26 mouse cellular contexts compared by ENCODE assay signal in the genomic region with DNA sequence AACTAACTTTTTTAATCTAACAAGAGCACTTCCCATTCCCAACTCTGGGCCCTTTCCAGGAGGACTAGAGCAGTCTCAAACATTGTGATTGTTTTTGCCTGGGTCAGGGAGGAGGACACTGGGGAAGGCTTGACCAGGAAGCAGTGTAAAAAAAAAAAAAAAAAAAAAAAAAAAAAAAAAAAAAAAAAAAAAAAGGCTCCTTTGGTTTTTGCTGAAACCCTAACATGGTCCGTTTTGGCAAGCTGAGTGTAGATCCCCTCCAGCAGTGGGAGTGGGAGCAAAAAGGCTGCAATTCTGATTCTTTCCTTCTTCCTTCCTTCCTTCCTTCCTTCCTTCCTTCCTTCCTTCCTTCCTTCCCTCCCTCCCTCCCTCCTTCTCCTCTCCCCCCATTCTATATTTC. TPM values are rescaled to one million over a fixed set of nuclear protein-coding genes. Genes with fewer than 3 reads are reported as not detected.
DNase-seq lines count a peak whose midpoint lies in the region; ATAC-seq and TF ChIP-seq lines count a peak whose summit lies in the region.
"Had no signal": no experiment of that assay in that cellular context is flagged by ENCODE, and none has a peak within 500 bp of the region (broad histone marks: within the 10 kb centered on the region; RNA-seq: fewer than 3 reads in every experiment).

No protein-coding gene starts in this region.

- in situ Hi-C loops in CH12.LX (cut with MboI; ENCODE audit: low pct_ligation_motif_present, low pct_unique_long_range_greater_than_20kb, low sequenced_read_pairs), result loop anchor here (25.0 kb wide), 2 partner anchors 419 to 1094 kb away; no protein-coding TSS in a partner anchor

- no peaks in the 10 kb centered on the region for H3K27me3 ChIP-seq in CH12.LX (replicated peaks)
- H3K27me3 ChIP-seq in embryonic facial prominence, embryonic 13.5 days, result peaks cover 89% of the 10 kb centered on the region
- H3K27me3 ChIP-seq in limb, embryonic 10.5 days (ENCODE audit: low read depth, poor library complexity, severe bottlenecking), result peaks cover 98% of the 10 kb centered on the region

- no peak overlapping the region for H3K4me2 ChIP-seq in CH12.LX (ENCODE audit: insufficient read depth, low read depth, poor library complexity, severe bottlenecking)
- peak overlapping the region; percentile 61; the same call in 1 of the 2 replicates for H3K4me2 ChIP-seq in embryonic facial prominence, embryonic 13.5 days
- H3K4me2 ChIP-seq: hindbrain, embryonic 13.5 days had no signal

- H3K36me3 ChIP-seq in CH12.LX (replicated peaks in 1 of 2; ENCODE audit: control insufficient read depth in 1 of 2, insufficient read depth in 1 of 2, low read length in 1 of 2), result no peaks in the 10 kb centered on the region
- no peaks in the 10 kb centered on the region for H3K36me3 ChIP-seq in embryonic facial prominence, embryonic 13.5 days
- H3K36me3 ChIP-seq in limb, embryonic 10.5 days, result no peaks in the 10 kb centered on the region
- H3K36me3 ChIP-seq: forebrain, embryonic 10.5 days; heart, embryonic 10.5 days; heart, embryonic 13.5 days; hindbrain, embryonic 13.5 days had no signal

- dilution Hi-C loops in CH12.LX (cut with MboI; ENCODE audit: extremely low pct_ligation_motif_present, extremely low pct_unique_long_range_greater_than_20kb, low sequenced_read_pairs), result no loop called here

- no peak for TF ChIP-seq RAD21 in CH12.LX (IDR thresholded peaks at IDR 0.05; ENCODE audit: low read depth, low read length)

- ATAC-seq in embryonic facial prominence, embryonic 13.5 days (ENCODE audit: insufficient number of reproducible peaks, insufficient read depth, low FRiP score, low TSS enrichment, low read depth), result no peak
- no peak for ATAC-seq in megakaryocyte-erythroid progenitor cell, adult 5-6 weeks (replicated peaks; ENCODE audit: low FRiP score, low TSS enrichment, poor library complexity, severe bottlenecking)
- ATAC-seq: activated CD4-positive, CD25-positive, alpha-beta regulatory T cell, adult 4 months; forebrain, embryonic 13.5 days; hindbrain, embryonic 16.5 days; intestine, postnatal 0 days had no signal

- no peak for TF ChIP-seq EP300 in CH12.LX (IDR thresholded peaks at IDR 0.05; ENCODE audit: low read length)

- H3K4me1 ChIP-seq in CH12.LX (ENCODE audit: control insufficient read depth in 1 of 2, insufficient read depth in 2 of 2), result 0 out of 4 replicates have a peak, but pooled peaks cover 0 to under 1% of the 10 kb centered on the region in 2 experiments
- peaks cover 7% of the 10 kb centered on the region for H3K4me1 ChIP-seq in bone marrow macrophage, adult 2 months (ENCODE audit: control insufficient read depth, insufficient read depth, low read length)
- H3K4me1 ChIP-seq in embryonic facial prominence, embryonic 13.5 days, result peaks cover 49% of the 10 kb centered on the region
- H3K4me1 ChIP-seq in limb, embryonic 10.5 days, result peaks cover 54% of the 10 kb centered on the region

- peak; percentile 34 for DNase-seq in heart, adult 11 months
- no peak for DNase-seq in heart, postnatal 4 days
- DNase-seq in CH12.LX (ENCODE audit: extremely low read depth), result no peak
- no peak for DNase-seq in right cerebral cortex, postnatal 14 days
- DNase-seq in limb, embryonic 10.5 days (ENCODE audit: low spot score), result no peak
- DNase-seq: adrenal gland, adult 8-10 months; adrenal gland, postnatal 25 days; B cell, adult 2 months; cerebellum, adult 2 months; cerebellum, adult 9-11 months; cerebellum, postnatal 25 days; gastrocnemius, postnatal 25 days; heart, adult 2 months; heart, postnatal 14 days; kidney, adult 2 months had no signal

- H3K79me2 ChIP-seq in CH12.LX (replicated peaks; ENCODE audit: control insufficient read depth, extremely low read depth, insufficient read depth, poor library complexity, severe bottlenecking), result no peaks in the 10 kb centered on the region

- H3K9ac ChIP-seq in CH12.LX (ENCODE audit: insufficient read depth, low read depth), result no peak overlapping the region
- no peak overlapping the region for H3K9ac ChIP-seq in embryonic facial prominence, embryonic 13.5 days
- H3K9ac ChIP-seq: forebrain, embryonic 13.5 days; heart, embryonic 13.5 days; hindbrain, embryonic 13.5 days had no signal

- no peaks in the 10 kb centered on the region for H3K9me3 ChIP-seq in CH12.LX (replicated peaks; ENCODE audit: low read length)
- no peaks in the 10 kb centered on the region for H3K9me3 ChIP-seq in embryonic facial prominence, embryonic 13.5 days
- no peaks in the 10 kb centered on the region for H3K9me3 ChIP-seq in limb, embryonic 10.5 days (replicated peaks)
- H3K9me3 ChIP-seq: forebrain, embryonic 10.5 days; forebrain, embryonic 13.5 days; heart, embryonic 10.5 days; heart, embryonic 13.5 days; hindbrain, embryonic 13.5 days had no signal

- H3K27ac ChIP-seq in CH12.LX (ENCODE audit: insufficient read depth, low read depth), result no peak overlapping the region
- no peak overlapping the region for H3K27ac ChIP-seq in bone marrow macrophage, adult 2 months (ENCODE audit: insufficient read depth, low read depth, low read length)
- H3K27ac ChIP-seq in embryonic facial prominence, embryonic 13.5 days, result peak overlapping the region; percentile 62; the same call in 1 of the 2 replicates
- H3K27ac ChIP-seq in limb, embryonic 10.5 days, result no peak overlapping the region
- H3K27ac ChIP-seq: forebrain, embryonic 10.5 days; forebrain, embryonic 13.5 days; heart, adult 2 months; heart, embryonic 10.5 days; heart, embryonic 13.5 days; hindbrain, embryonic 13.5 days had no signal

- TF ChIP-seq CTCF in CH12.LX (conservative IDR thresholded peaks at IDR 0.05 in 1 of 2, IDR thresholded peaks at IDR 0.05 in 1 of 2; ENCODE audit: low read depth in 2 of 2, low read length in 2 of 2), result no peak
- no peak for TF ChIP-seq CTCF in bone marrow macrophage, adult 2 months (IDR thresholded peaks at IDR 0.05; ENCODE audit: low read depth, low read length)

- no peak for TF ChIP-seq POLR2A in CH12.LX (IDR thresholded peaks at IDR 0.05; ENCODE audit: low read depth, low read length)
- TF ChIP-seq POLR2A in bone marrow macrophage, adult 2 months (IDR thresholded peaks at IDR 0.05; ENCODE audit: borderline replicate concordance, low read depth, low read length), result no peak

- 4% methylated on average over 1 of the region's 1 CpGs for WGBS in embryonic facial prominence, embryonic 13.5 days
- 0% methylated on average over 1 of the region's 1 CpGs for WGBS in limb, embryonic 10.5 days

- no peak overlapping the region for H3K4me3 ChIP-seq in CH12.LX (replicated peaks in 1 of 3; ENCODE audit: low read depth in 2 of 3, low read length in 2 of 3, poor library complexity in 1 of 3)
- peak overlapping the region; percentile 51; the same call in 1 of the 2 replicates for H3K4me3 ChIP-seq in bone marrow macrophage, adult 2 months (ENCODE audit: insufficient read depth, low read length)
- H3K4me3 ChIP-seq in embryonic facial prominence, embryonic 13.5 days, result no peak overlapping the region
- no peak overlapping the region for H3K4me3 ChIP-seq in limb, embryonic 10.5 days
- H3K4me3 ChIP-seq: heart, adult 2 months; hindbrain, embryonic 13.5 days had no signal

TF ChIP-seq in CH12.LX, 34 proteins besides CTCF, POLR2A, EP300 and RAD21:
- TF ChIP-seq PAX5 (IDR thresholded peaks at IDR 0.05; ENCODE audit: low read length), result no peak
- TF ChIP-seq E2F4 (IDR thresholded peaks at IDR 0.05; ENCODE audit: insufficient replicate concordance, low read depth, low read length), result no peak
- TF ChIP-seq ZNF384 (IDR thresholded peaks at IDR 0.05; ENCODE audit: low read depth, low read length), result peak; percentile 78
- no peak for TF ChIP-seq SMC3 (IDR thresholded peaks at IDR 0.05; ENCODE audit: low read depth, low read length)

RNA-seq across cellular contexts. Expression of a gene that starts 3.1 kb away (rescaled TPM):
- under 1 TPM; 0.50 to 0.69 TPM for total RNA-seq in heart, postnatal 4 days (2021)
- 1.6 and 2.1 TPM in 2 replicates for total RNA-seq in CH12.LX (2012; rRNA removed)
- total RNA-seq in CH12.LX (2014; rRNA removed), result 1.4 and 2.0 TPM in 2 replicates
- 3.7 and 3.9 TPM in 2 replicates for polyA plus RNA-seq in CH12.LX (2012; ENCODE audit: insufficient read length, low read depth)
- polyA plus RNA-seq in bone marrow macrophage, adult 2 months (2012; ENCODE audit: insufficient read depth, insufficient read length, missing spikeins), result 2.0 and 3.2 TPM in 2 replicates
- polyA plus RNA-seq in embryonic facial prominence, embryonic 13.5 days (2015; fragmentation: Nextera tagmentation; extraction: Ambion mirVana), result 19.4 and 23.9 TPM in 2 replicates
- total RNA-seq in megakaryocyte-erythroid progenitor cell, adult 5-6 weeks (2014; fragmentation: Nextera tagmentation), result 0.17 and 1.8 TPM in 2 replicates
- not detected in 2 replicates for total RNA-seq in megakaryocyte-erythroid progenitor cell, adult 5-6 weeks (2017)
- polyA plus RNA-seq in limb, embryonic 10.5 days (2016; fragmentation: Nextera tagmentation; extraction: Ambion mirVana), result 1.1 and 2.2 TPM in 2 replicates
